Mouse (Mus musculus) cortical plate, adult 2 months (tissue): ENCODE data around the gene Hoxb2.

Source experiments
- CTCF ChIP-seq: fragments of 200-500 bp; IDR thresholded peaks from 2 replicates; pipeline ENCODE4 v1.5.1; 2011; ENCODE audit warnings: mild to moderate bottlenecking, control low read depth, low read length; ENCODE audit not compliant: insufficient read depth; ENCODE audit errors: extremely low read depth
- POLR2A ChIP-seq: fragments of 200-500 bp; IDR thresholded peaks from 2 replicates; pipeline ENCODE4 v1.6.1; 2011; ENCODE audit warnings: mild to moderate bottlenecking, low read length, control low read depth; ENCODE audit not compliant: insufficient read depth; ENCODE audit errors: extremely low read depth

GRCm38 (mm10) chr11:96353939-96354338, 3.6 kb downstream of the Hoxb2 start:
- no peak for TF ChIP-seq CTCF
- no peak for TF ChIP-seq POLR2A
